In genomic region chr3:133514290-133514689, GRCm38 (mm10) we compare ENCODE assay signal across 12 mouse cellular contexts.
"Had no signal": no experiment of that assay in that cellular context is flagged by ENCODE, and none has a peak within 500 bp of the region (broad histone marks: within the 10 kb centered on the region; RNA-seq: fewer than 3 reads in every experiment).

No protein-coding gene starts in this region.

- H3K27ac ChIP-seq: kidney, postnatal 0 days; layer of hippocampus, adult 2 months; limb, embryonic 13.5 days; liver, embryonic 14.5 days; midbrain, embryonic 12.5 days; neural tube, embryonic 13.5 days had no signal

- DNase-seq: left cerebral cortex, postnatal 4 days; lung, adult 18-20 months; retina, postnatal 1 day; right cerebral cortex, postnatal 4 days; thymus, postnatal 4 days had no signal

- H3K4me2 ChIP-seq: limb, embryonic 13.5 days; midbrain, embryonic 12.5 days; neural tube, embryonic 13.5 days had no signal

- H3K4me1 ChIP-seq: midbrain, embryonic 12.5 days had no signal

- H3K4me3 ChIP-seq: layer of hippocampus, adult 2 months; limb, embryonic 13.5 days; midbrain, embryonic 12.5 days; neural tube, embryonic 13.5 days had no signal

- H3K9ac ChIP-seq: limb, embryonic 13.5 days; liver, embryonic 14.5 days; midbrain, embryonic 12.5 days; neural tube, embryonic 13.5 days had no signal

- H3K27me3 ChIP-seq: limb, embryonic 13.5 days; midbrain, embryonic 12.5 days; neural tube, embryonic 13.5 days had no signal

- ATAC-seq: midbrain, embryonic 16.5 days had no signal

- H3K9me3 ChIP-seq: limb, embryonic 13.5 days; midbrain, embryonic 12.5 days; neural tube, embryonic 13.5 days had no signal
